8 mouse cellular contexts compared by ENCODE assay signal in the genomic region with DNA sequence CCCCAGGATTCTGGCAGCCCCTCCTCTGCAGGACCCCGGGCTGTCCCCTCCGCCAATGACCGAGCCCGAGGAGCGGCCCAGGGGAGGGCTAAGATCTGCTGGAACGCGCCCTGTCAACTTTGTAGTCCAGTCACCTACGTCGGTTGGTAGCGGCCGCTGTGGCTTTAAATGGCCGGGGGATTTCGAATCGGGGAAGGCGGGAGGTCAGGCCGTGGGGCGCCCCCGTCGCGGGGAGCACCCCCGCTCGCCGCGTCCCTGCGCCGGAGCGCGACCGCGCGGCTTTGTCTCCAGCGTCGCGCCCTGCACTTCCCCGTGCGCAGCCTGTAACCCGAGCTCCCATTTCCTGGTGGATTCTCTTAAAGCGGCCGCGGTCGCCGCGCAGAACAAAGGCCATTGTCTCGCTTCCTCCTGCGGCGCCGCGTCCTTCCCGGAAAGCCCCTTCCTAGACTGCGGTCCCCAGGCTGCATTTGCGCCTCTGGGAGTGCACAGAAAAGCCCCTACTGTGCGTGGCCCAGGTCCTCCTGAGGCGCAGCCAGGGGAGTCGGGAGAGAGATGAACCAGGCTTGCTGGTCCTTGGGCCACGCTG. TPM values are rescaled to one million over a fixed set of nuclear protein-coding genes. Genes with fewer than 3 reads are reported as not detected.
DNase-seq lines count a peak whose midpoint lies in the region; ATAC-seq and TF ChIP-seq lines count a peak whose summit lies in the region.

No protein-coding gene starts in this region.

- no peaks in the 10 kb centered on the region for H3K9me3 ChIP-seq in CH12.LX (replicated peaks; ENCODE audit: low read length)
- no peaks in the 10 kb centered on the region for H3K9me3 ChIP-seq in forebrain, embryonic 12.5 days
- H3K9me3 ChIP-seq in heart, postnatal 0 days (replicated peaks; ENCODE audit: control insufficient read depth, low read length) = no peaks in the 10 kb centered on the region
- H3K9me3 ChIP-seq in neural tube, embryonic 15.5 days (replicated peaks) = no peaks in the 10 kb centered on the region

- TF ChIP-seq RAD21 in CH12.LX (IDR thresholded peaks at IDR 0.05; ENCODE audit: low read depth, low read length) = no peak; the same call in 1 of the 2 replicates

- H3K79me2 ChIP-seq in CH12.LX (replicated peaks; ENCODE audit: control insufficient read depth, extremely low read depth, insufficient read depth, poor library complexity, severe bottlenecking) = peaks cover 27% of the 10 kb centered on the region

- H3K36me3 ChIP-seq in CH12.LX (replicated peaks in 1 of 2; ENCODE audit: control insufficient read depth in 1 of 2, insufficient read depth in 1 of 2, low read length in 1 of 2) = peaks cover 0 to 17% of the 10 kb centered on the region in 2 experiments
- H3K36me3 ChIP-seq in forebrain, embryonic 12.5 days (replicated peaks) = no peaks in the 10 kb centered on the region; the same call in 1 of the 2 replicates
- H3K36me3 ChIP-seq in heart, postnatal 0 days (replicated peaks; ENCODE audit: control insufficient read depth, insufficient read depth, low read length) = no peaks in the 10 kb centered on the region
- H3K36me3 ChIP-seq in neural tube, embryonic 15.5 days = no peaks in the 10 kb centered on the region

- ATAC-seq in forebrain, embryonic 12.5 days (ENCODE audit: low FRiP score) = peak; percentile 95
- peak; percentile 88 for ATAC-seq in heart, postnatal 0 days (ENCODE audit: insufficient read depth, low read depth)
- peak; percentile 91 for ATAC-seq in neural tube, embryonic 15.5 days (ENCODE audit: low FRiP score)

- TF ChIP-seq EP300 in CH12.LX (IDR thresholded peaks at IDR 0.05; ENCODE audit: low read length) = no peak
- peak; percentile 69 for TF ChIP-seq EP300 in heart, postnatal 0 days (IDR thresholded peaks at IDR 0.05; ENCODE audit: low read depth)

- TF ChIP-seq POLR2A in CH12.LX (IDR thresholded peaks at IDR 0.05; ENCODE audit: low read depth, low read length) = peak; percentile 60

- H3K9ac ChIP-seq in CH12.LX (ENCODE audit: insufficient read depth, low read depth) = peak overlapping the region; percentile 80
- peak overlapping the region; percentile 91 for H3K9ac ChIP-seq in forebrain, embryonic 12.5 days
- H3K9ac ChIP-seq in heart, postnatal 0 days (replicated peaks; ENCODE audit: low read depth, low read length) = peak overlapping the region; percentile 88
- peak overlapping the region; percentile 93 for H3K9ac ChIP-seq in neural tube, embryonic 15.5 days (replicated peaks)

- dilution Hi-C loops in CH12.LX (cut with MboI; ENCODE audit: extremely low pct_ligation_motif_present, extremely low pct_unique_long_range_greater_than_20kb, low sequenced_read_pairs) = no loop called here

- H3K27me3 ChIP-seq in CH12.LX (replicated peaks) = no peaks in the 10 kb centered on the region
- H3K27me3 ChIP-seq in forebrain, embryonic 12.5 days = no peaks in the 10 kb centered on the region
- no peaks in the 10 kb centered on the region for H3K27me3 ChIP-seq in heart, postnatal 0 days (ENCODE audit: control insufficient read depth, insufficient read depth, low read length)
- no peaks in the 10 kb centered on the region for H3K27me3 ChIP-seq in neural tube, embryonic 15.5 days (replicated peaks)

- peak overlapping the region; percentile 80 to 91 (median 83) for H3K4me3 ChIP-seq in CH12.LX (replicated peaks in 1 of 3; ENCODE audit: low read depth in 2 of 3, low read length in 2 of 3, poor library complexity in 1 of 3)
- peak overlapping the region; percentile 95 for H3K4me3 ChIP-seq in brown adipose tissue, adult 24 weeks (ENCODE audit: insufficient read depth, low read depth, low read length)
- H3K4me3 ChIP-seq in forebrain, embryonic 12.5 days (replicated peaks) = peak overlapping the region; percentile 74
- H3K4me3 ChIP-seq in heart, postnatal 0 days (ENCODE audit: low read depth, low read length) = peak overlapping the region; percentile 82
- peak overlapping the region; percentile 86 for H3K4me3 ChIP-seq in neural tube, embryonic 15.5 days (replicated peaks)

- DNase-seq in CH12.LX (ENCODE audit: extremely low read depth) = peak; percentile 71
- DNase-seq in heart, postnatal 0 days (ENCODE audit: low spot score) = peak; percentile 91
- DNase-seq in kidney, postnatal 4 days = peak; percentile 84 to 91
- peak; percentile 82 to 85 for DNase-seq in lung, adult 18-20 months
- DNase-seq in testis, postnatal 14 days (ENCODE audit: low spot score) = peak; percentile 79

- H3K4me2 ChIP-seq in CH12.LX (ENCODE audit: insufficient read depth, low read depth, poor library complexity, severe bottlenecking) = peak overlapping the region; percentile 85
- peak overlapping the region; percentile 61 for H3K4me2 ChIP-seq in forebrain, embryonic 12.5 days
- peak overlapping the region; percentile 66 for H3K4me2 ChIP-seq in heart, postnatal 0 days (ENCODE audit: low read depth, low read length)
- peak overlapping the region; percentile 70 for H3K4me2 ChIP-seq in neural tube, embryonic 15.5 days

- H3K27ac ChIP-seq in CH12.LX (ENCODE audit: insufficient read depth, low read depth) = peak overlapping the region; percentile 92
- H3K27ac ChIP-seq in brown adipose tissue, adult 24 weeks (replicated peaks; ENCODE audit: low read depth, low read length) = peak overlapping the region; percentile 98
- peak overlapping the region; percentile 99 for H3K27ac ChIP-seq in forebrain, embryonic 12.5 days
- peak overlapping the region; percentile 100 for H3K27ac ChIP-seq in heart, postnatal 0 days (ENCODE audit: low read depth)
- peak overlapping the region; percentile 100 for H3K27ac ChIP-seq in neural tube, embryonic 15.5 days (replicated peaks)

- under 1% methylated on average over 55 of the region's 55 CpGs for WGBS in forebrain, embryonic 12.5 days
- WGBS in heart, postnatal 0 days = under 1% methylated on average over 55 of the region's 55 CpGs
- 0% methylated on average over 54 of the region's 55 CpGs for WGBS in neural tube, embryonic 15.5 days

- in situ Hi-C loops in CH12.LX (cut with MboI; ENCODE audit: low pct_ligation_motif_present, low pct_unique_long_range_greater_than_20kb, low sequenced_read_pairs) = loop anchor here (25.0 kb wide), 1 partner anchor 177 kb away; no protein-coding TSS in a partner anchor

- no peak for TF ChIP-seq CTCF in CH12.LX (conservative IDR thresholded peaks at IDR 0.05 in 1 of 2, IDR thresholded peaks at IDR 0.05 in 1 of 2; ENCODE audit: low read depth in 2 of 2, low read length in 2 of 2)
- TF ChIP-seq CTCF in heart, postnatal 0 days (IDR thresholded peaks at IDR 0.05; ENCODE audit: low read depth) = no peak

- H3K4me1 ChIP-seq in CH12.LX (ENCODE audit: control insufficient read depth in 1 of 2, insufficient read depth in 2 of 2) = peaks cover 5 to 37% of the 10 kb centered on the region in 2 experiments; a peak in 3 of 4 replicates
- peaks cover 21% of the 10 kb centered on the region for H3K4me1 ChIP-seq in brown adipose tissue, adult 24 weeks (ENCODE audit: control insufficient read depth, insufficient read depth, insufficient read length, low read length)
- H3K4me1 ChIP-seq in forebrain, embryonic 12.5 days = peaks cover 36% of the 10 kb centered on the region
- H3K4me1 ChIP-seq in heart, postnatal 0 days (ENCODE audit: control insufficient read depth, insufficient read depth) = peaks cover 33% of the 10 kb centered on the region
- H3K4me1 ChIP-seq in neural tube, embryonic 15.5 days = peaks cover 44% of the 10 kb centered on the region

TF ChIP-seq in CH12.LX, 34 proteins besides CTCF, POLR2A, EP300 and RAD21 (continues in another document):
- TF ChIP-seq MXI1 (IDR thresholded peaks at IDR 0.05; ENCODE audit: low read depth, low read length) (peak; percentile 57; the same call in 1 of the 2 replicates), MYC (IDR thresholded peaks at IDR 0.05; ENCODE audit: low read depth, low read length) (no peak; the same call in 1 of the 2 replicates), ETS1 (conservative IDR thresholded peaks at IDR 0.05; ENCODE audit: low read depth, low read length) (no peak; the same call in 1 of the 2 replicates), CHD1 (IDR thresholded peaks at IDR 0.05; ENCODE audit: low read depth, low read length) (no peak), IRF4 (IDR thresholded peaks at IDR 0.05; ENCODE audit: low read depth, low read length) (peak; percentile 39; the same call in 1 of the 2 replicates), TBP (conservative IDR thresholded peaks at IDR 0.05; ENCODE audit: low read depth, low read length) (no peak), BHLHE40 (IDR thresholded peaks at IDR 0.05; ENCODE audit: low read depth, low read length) (peak; percentile 57), SIN3A (IDR thresholded peaks at IDR 0.05; ENCODE audit: low read length) (no peak; the same call in none of the 2 replicates), USF1 (IDR thresholded peaks at IDR 0.05; ENCODE audit: low read depth, low read length) (no peak), SMC3 (IDR thresholded peaks at IDR 0.05; ENCODE audit: low read depth, low read length) (0 out of 2 replicates have a peak, but pooled peaks have one; percentile 1), MAZ (IDR thresholded peaks at IDR 0.05; ENCODE audit: low read depth, low read length) (no peak), KAT2A (IDR thresholded peaks at IDR 0.05; ENCODE audit: insufficient replicate concordance, low read length) (no peak), ELF1 (IDR thresholded peaks at IDR 0.05; ENCODE audit: low read depth, low read length) (peak; percentile 87), UBTF (IDR thresholded peaks at IDR 0.05; ENCODE audit: low read depth, low read length) (peak; percentile 75; the same call in 1 of the 2 replicates), ZNF384 (IDR thresholded peaks at IDR 0.05; ENCODE audit: low read depth, low read length) (no peak; the same call in 1 of the 2 replicates), ZKSCAN1 (IDR thresholded peaks at IDR 0.05; ENCODE audit: borderline replicate concordance, low read depth, low read length) (peak; percentile 94), PAX5 (IDR thresholded peaks at IDR 0.05; ENCODE audit: low read length) (no peak), NRF1 (IDR thresholded peaks at IDR 0.05; ENCODE audit: low read depth, low read length) (peak; percentile 70), MAX (IDR thresholded peaks at IDR 0.05; ENCODE audit: low read length) (peak; percentile 33; the same call in 1 of the 2 replicates), POLR2AphosphoS2 (IDR thresholded peaks at IDR 0.05; ENCODE audit: low read depth, low read length) (no peak)

RNA-seq across cellular contexts. Expression of gene Etv6, which starts 0.5 kb away (rescaled TPM):
- total RNA-seq in CH12.LX (2012; rRNA removed) = 7.1 and 7.6 TPM in 2 replicates
- 8.1 and 10.1 TPM in 2 replicates for total RNA-seq in CH12.LX (2014; rRNA removed)
- 25.3 and 29.5 TPM in 2 replicates for polyA plus RNA-seq in CH12.LX (2012; ENCODE audit: insufficient read length, low read depth)
- polyA plus RNA-seq in brown adipose tissue, adult 24 weeks (2012; ENCODE audit: insufficient read depth, insufficient read length, missing spikeins) = 8.6 and 10.5 TPM in 2 replicates
- 15.0 and 16.1 TPM in 2 replicates for polyA plus RNA-seq in forebrain, embryonic 12.5 days (2016; fragmentation: Nextera tagmentation; extraction: Ambion mirVana)
- total RNA-seq in heart, postnatal 0 days (2014; rRNA removed; ENCODE audit: low replicate concordance) = 12.4 and 30.3 TPM in 2 replicates
- polyA plus RNA-seq in heart, postnatal 0 days (2015; fragmentation: Nextera tagmentation; extraction: Ambion mirVana) = 5.5 and 6.1 TPM in 2 replicates
- 5.8 and 9.1 TPM in 2 replicates for polyA plus RNA-seq in neural tube, embryonic 15.5 days (2015; fragmentation: Nextera tagmentation; extraction: Ambion mirVana)

Comparison
In these comparisons a context has a peak if more than half of its experiments do, and no peak if none do; other contexts are left out.
1. Peak in every context shown above with its lines: DNase-seq, ATAC-seq, H3K4me3 ChIP-seq and H3K27ac ChIP-seq.